Mouse (Mus musculus) cerebellum, adult 2 months (tissue): Measurements from ENCODE around the gene Scg3. TPM values are rescaled to one million over a fixed set of nuclear protein-coding genes. Genes with fewer than 3 reads are reported as not detected.

ENCODE experiments used
- DNase-seq, 2 experiments: peaks; one replicate each; pipeline ENCODE4 v3.0.0; 2021
- H3K27ac ChIP-seq: fragments of 200-500 bp; 2 replicates; pipeline ENCODE4 v1.5.1; 2012; ENCODE audit warnings: low read length, control low read depth, inconsistent platforms; ENCODE audit not compliant: insufficient read depth
- H3K27me3 ChIP-seq: fragments of 200-500 bp; 2 replicates; pipeline ENCODE4 v1.6.1; 2012; ENCODE audit warnings: inconsistent platforms, mild to moderate bottlenecking, low read length, moderate library complexity; ENCODE audit not compliant: control insufficient read depth, insufficient read depth
- H3K4me1 ChIP-seq: fragments of 200-500 bp; 2 replicates; pipeline ENCODE4 v1.6.1; 2011; ENCODE audit warnings: low read length; ENCODE audit not compliant: control insufficient read depth, insufficient read depth
- H3K4me3 ChIP-seq: fragments of 200-500 bp; replicated peaks from 2 replicates; pipeline ENCODE3; 2011; ENCODE audit warnings: mild to moderate bottlenecking, low read depth, low read length, control low read depth; ENCODE audit not compliant: insufficient read depth
- CTCF ChIP-seq: fragments of 200-500 bp; IDR thresholded peaks from 2 replicates; pipeline ENCODE4 v1.5.1; 2011; ENCODE audit warnings: low read depth, mild to moderate bottlenecking, control low read depth, low read length, moderate library complexity, borderline replicate concordance; ENCODE audit not compliant: insufficient read depth
- POLR2A ChIP-seq: fragments of 200-500 bp; IDR thresholded peaks from 2 replicates; pipeline ENCODE4 v1.6.1; 2011; ENCODE audit warnings: low read length, control low read depth, borderline replicate concordance; ENCODE audit not compliant: insufficient read depth
- WGBS: fragments of 180-500 bp; shearing (Covaris S2); methylation state at CpG from one replicate; pipeline ENCODE4 v1.1.7; 2018; 5-methylcytosine and 5-hydroxymethylcytosine counted together
- polyA plus RNA-seq: library from polyadenylated mRNA; depleted of rRNA; stranded (reverse); fragments of >200 nt; gene quantifications from 2 replicates; pipeline ENCODE4 v1.2.3, GENCODE M21; 2012; rRNA removed

Gene Scg3
- polyA plus RNA-seq: 237 and 254 TPM in 2 replicates

DNA sequence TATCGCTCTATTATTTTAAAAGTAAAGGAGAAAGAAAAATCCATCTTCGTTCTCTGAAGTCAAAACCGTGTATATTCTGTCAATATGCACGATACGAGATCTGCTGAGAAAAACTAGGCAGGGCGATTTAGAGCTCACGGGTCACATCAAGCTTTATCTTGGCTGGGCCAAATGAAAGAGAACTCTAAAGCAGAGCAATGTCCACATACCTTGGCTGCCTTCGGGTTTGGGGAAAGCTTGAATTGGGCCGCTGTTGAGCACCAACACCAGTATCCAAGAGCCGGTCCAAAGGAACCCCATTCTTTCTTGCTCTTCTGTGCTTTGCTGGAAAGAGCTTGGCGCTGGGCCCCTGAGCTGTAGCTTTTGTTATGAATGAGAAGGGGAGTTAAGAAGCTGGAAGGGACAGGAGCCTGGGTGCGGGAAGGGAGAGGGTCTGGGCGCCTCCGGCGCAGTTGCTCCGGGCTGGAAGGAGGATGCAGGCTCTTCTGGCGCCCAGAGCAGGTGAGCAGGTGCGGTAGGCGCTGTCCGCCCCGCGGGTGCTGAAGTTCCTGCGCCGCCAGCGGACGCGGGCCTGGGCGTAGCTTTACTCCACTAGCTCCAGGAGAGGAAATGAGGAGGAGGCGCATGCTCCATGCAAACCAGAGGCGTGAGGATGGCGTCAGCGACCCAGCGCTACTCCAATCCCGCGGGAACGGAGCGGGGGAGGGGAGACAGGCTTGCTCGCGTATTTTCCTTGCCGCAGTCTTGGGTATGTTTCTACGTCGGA, at the start of gene Scg3:
TSS of gene Scg3 (minus strand) at position 631 of the 766 bp plus-strand sequence.
- H3K27ac ChIP-seq: peak within 1 kb of the TSS; percentile 88
- TF ChIP-seq CTCF: no peak
- TF ChIP-seq POLR2A: peak; percentile 93

DNA sequence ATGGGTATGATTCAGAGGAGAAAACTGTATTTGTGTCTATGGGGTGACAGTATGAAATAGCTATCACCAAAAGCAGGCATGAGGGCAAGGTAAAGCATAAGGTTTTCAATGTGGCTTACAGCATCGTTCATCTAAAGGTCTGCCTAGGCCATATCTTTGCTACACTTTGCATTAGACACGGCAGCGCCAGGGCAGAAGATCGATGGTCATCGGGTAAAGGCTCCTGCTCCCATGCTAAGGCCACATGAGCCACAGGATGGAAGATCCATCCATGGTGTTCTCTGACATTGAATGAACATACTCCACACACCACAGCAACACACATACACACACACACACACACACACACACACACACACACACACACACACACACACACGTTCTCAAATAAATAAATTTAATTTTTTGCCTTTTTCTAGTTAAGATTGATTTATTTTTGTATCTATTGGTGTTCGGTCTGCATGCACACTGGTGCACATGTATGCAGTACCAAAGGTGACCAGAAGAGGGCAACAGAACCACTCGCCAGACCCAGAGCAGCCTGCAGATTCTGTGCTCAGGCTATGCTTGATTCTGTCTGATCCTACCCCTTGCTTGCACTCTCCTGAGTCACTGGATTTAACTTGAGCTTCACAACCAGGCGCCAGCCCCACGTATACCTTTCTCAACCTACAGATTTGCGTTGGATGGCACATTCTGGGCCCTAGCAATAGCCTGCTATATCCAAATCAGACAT, 36.3 kb upstream of the Scg3 start:
- TF ChIP-seq CTCF: peak; percentile 86
- no peak for TF ChIP-seq POLR2A
- H3K4me1 ChIP-seq: no peaks in the 10 kb centered on the region
- no peak overlapping the region for H3K27ac ChIP-seq
- DNase-seq: peak; percentile 56 to 60
- H3K4me3 ChIP-seq: no peak overlapping the region
- no peaks in the 10 kb centered on the region for H3K27me3 ChIP-seq
- 43% methylated on average over 11 of the region's 11 CpGs for WGBS

More for the DNA sequence above, at the start of gene Scg3:
- peak; percentile 97 to 98 for DNase-seq
- Histone ChIP-seq H3K27me3 (no peaks in the 10 kb centered on the region), H3K4me3 (peak within 1 kb of the TSS; percentile 73), H3K4me1 (no peaks in the 10 kb centered on the region; the same call in 1 of the 2 replicates)
- WGBS: 3% methylated on average over 42 of the region's 42 CpGs

DNA sequence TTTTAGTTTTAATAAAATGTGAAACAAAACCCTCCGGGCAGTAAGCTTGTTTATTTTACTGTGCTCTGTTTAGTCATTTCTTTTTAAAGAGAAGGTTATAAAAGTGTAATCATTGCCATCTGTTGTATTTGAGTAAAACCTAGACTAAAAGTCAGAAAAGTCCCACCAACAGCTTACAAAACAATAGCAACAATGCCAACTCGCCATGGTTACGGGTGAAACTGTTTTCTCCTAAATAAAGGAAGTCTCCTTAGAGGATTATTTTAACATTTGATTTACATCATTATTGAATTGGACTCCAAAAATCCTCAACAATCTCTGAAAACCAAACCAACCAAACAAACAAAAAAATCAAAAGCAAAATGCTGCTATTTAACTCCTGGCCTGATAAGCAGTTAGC, 35.6 kb upstream of the Scg3 start:
- no peak overlapping the region for H3K4me3 ChIP-seq
- no peak for DNase-seq
- WGBS: 91% methylated on average over 3 of the region's 3 CpGs
- no peaks in the 10 kb centered on the region for H3K4me1 ChIP-seq
- no peak overlapping the region for H3K27ac ChIP-seq
- TF ChIP-seq POLR2A: no peak
- no peak for TF ChIP-seq CTCF
- H3K27me3 ChIP-seq: no peaks in the 10 kb centered on the region

DNA sequence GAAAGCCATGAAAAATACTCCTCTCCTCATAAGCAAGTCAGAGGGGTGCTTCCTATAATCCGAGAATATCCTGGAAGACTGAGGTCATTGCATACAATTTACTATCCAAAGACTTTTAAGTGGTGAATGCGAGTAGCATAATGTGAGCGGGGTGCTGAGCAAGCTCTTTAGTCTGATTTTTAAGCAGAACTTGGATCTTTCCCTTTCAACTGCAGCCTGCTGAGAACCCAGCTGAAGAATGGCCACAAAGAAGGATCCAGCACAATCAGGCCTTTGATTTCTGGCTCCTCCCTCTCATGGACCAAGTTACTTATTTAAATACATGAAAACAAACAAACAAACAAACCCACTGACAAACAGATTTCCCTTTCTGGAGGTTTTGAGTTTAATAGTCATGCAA, 916 bp upstream of the Scg3 start:
- no peaks in the 10 kb centered on the region; the same call in 1 of the 2 replicates for H3K4me1 ChIP-seq
- H3K4me3 ChIP-seq: peak overlapping the region; percentile 73
- peak; percentile 29 to 40 for DNase-seq
- peak overlapping the region; percentile 77; the same call in 1 of the 2 replicates for H3K27ac ChIP-seq
- peak; percentile 9; the same call in 1 of the 2 replicates for TF ChIP-seq POLR2A
- no peak for TF ChIP-seq CTCF
- WGBS: 16% methylated on average over 3 of the region's 3 CpGs
- no peaks in the 10 kb centered on the region for H3K27me3 ChIP-seq

DNA sequence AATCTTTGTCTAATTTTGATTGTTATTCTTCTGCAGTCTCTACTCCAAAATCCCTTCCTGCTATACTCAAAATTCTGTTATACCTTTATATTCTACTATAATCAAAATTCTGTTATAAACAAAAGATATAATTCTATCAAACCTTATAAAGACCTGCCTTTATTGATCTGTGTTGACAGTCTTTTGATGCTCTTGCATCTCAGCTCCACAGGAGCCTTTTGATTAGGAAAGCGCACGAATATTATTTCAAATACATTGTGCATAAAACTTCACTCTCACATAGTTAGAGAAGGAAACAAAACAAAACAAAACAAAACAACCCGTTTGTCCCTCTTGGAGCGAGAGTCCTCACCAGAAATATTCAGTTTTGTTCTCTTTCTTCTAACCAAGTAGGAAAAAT, 436 bp upstream of the Scg3 start:
- H3K4me1 ChIP-seq: no peaks in the 10 kb centered on the region; the same call in 1 of the 2 replicates
- peak overlapping the region; percentile 73 for H3K4me3 ChIP-seq
- no peak for TF ChIP-seq CTCF
- no peak for TF ChIP-seq POLR2A
- 22% methylated on average over 4 of the region's 4 CpGs for WGBS
- H3K27ac ChIP-seq: peak overlapping the region; percentile 88
- H3K27me3 ChIP-seq: no peaks in the 10 kb centered on the region
- no peak for DNase-seq

DNA sequence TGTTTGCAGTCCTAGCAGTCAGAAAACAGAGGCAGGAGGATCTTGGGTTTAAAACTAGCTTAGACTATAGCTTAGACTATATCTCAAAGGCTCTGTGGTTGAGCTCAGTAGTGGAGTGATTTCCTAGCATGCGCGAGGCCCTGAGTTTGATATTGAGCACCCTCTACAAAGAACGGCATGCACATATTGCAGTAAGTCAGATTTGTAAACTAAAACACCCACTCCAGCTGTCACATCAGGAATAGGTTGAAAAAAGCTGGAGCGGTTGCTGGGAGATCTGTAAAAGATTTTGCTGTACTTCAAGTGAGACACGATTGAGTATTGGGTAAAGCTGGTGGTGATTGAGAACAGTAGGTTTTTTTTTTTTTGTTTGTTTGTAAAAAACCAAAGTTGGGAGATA, 3.2 kb downstream of the Scg3 start:
- Histone ChIP-seq H3K27me3 (no peaks in the 10 kb centered on the region), H3K4me3 (no peak overlapping the region), H3K4me1 (no peaks in the 10 kb centered on the region; the same call in 1 of the 2 replicates), H3K27ac (no peak overlapping the region)
- 87% methylated on average over 5 of the region's 5 CpGs for WGBS
- DNase-seq: no peak
- TF ChIP-seq CTCF (no peak), POLR2A (no peak)

DNA sequence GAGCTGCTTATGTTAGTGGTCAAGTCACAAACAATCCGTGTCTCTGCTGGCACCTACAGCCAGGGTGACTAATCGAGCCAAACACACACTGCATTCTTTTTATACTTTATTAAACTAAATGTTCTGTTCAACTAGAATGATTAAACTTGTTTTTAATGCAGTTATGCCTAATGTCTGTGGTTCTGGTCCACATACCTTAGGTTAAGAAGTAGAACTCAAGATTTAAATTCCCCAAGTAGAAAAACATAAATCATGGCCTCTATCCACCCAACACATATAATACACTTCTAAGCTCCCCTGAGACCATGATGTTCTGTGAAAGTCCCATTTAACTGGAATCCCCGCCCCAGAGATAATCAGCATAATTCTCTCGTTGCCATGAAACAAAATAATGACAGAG, 4.2 kb downstream of the Scg3 start:
- DNase-seq: no peak
- TF ChIP-seq CTCF: no peak
- no peak for TF ChIP-seq POLR2A
- Histone ChIP-seq H3K27ac (no peak overlapping the region), H3K27me3 (no peaks in the 10 kb centered on the region), H3K4me3 (no peak overlapping the region), H3K4me1 (no peaks in the 10 kb centered on the region; the same call in 1 of the 2 replicates)
- WGBS: 61% methylated on average over 4 of the region's 4 CpGs
